ENCODE assay signal across 8 mouse cellular contexts in the genomic region with DNA sequence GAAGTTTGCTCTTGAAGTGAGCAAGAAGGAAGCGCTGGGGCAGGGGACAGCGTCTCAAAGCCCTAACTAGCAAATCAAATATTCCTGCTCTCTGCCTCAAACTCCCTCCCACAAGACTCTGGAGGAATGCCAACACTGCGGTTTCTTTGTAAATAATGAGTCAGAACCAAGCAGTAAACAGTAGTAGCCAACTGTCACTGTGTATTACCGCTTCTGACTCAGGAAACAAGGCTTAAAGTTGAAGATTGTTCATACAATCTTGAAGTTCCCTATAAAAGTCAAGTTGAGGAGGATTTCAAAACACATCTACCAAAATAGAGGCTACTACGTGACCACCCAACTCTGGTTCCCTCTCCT. TPM values are rescaled to one million over a fixed set of nuclear protein-coding genes. Genes with fewer than 3 reads are reported as not detected.
DNase-seq lines count a peak whose midpoint lies in the region; ATAC-seq and TF ChIP-seq lines count a peak whose summit lies in the region.
"Had no signal": no experiment of that assay in that cellular context is flagged by ENCODE, and none has a peak within 500 bp of the region (broad histone marks: within the 10 kb centered on the region; RNA-seq: fewer than 3 reads in every experiment).

No protein-coding gene starts in this region.

- 81% methylated on average over 5 of the region's 5 CpGs for WGBS in midbrain, embryonic 11.5 days
- 74% methylated on average over 5 of the region's 5 CpGs for WGBS in midbrain, embryonic 16.5 days
- 50% methylated on average over 5 of the region's 5 CpGs for WGBS in heart, embryonic 16.5 days

- H3K4me2 ChIP-seq in midbrain, embryonic 11.5 days = no peak overlapping the region
- no peak overlapping the region for H3K4me2 ChIP-seq in midbrain, embryonic 16.5 days (ENCODE audit: low read length)
- H3K4me2 ChIP-seq in heart, embryonic 16.5 days (ENCODE audit: low read depth, low read length) = no peak overlapping the region
- peak overlapping the region; percentile 78 for H3K4me2 ChIP-seq in myocyte (ENCODE audit: low read depth)
- H3K4me2 ChIP-seq: limb, embryonic 12.5 days had no signal

- no peak overlapping the region for H3K27ac ChIP-seq in midbrain, embryonic 11.5 days (ENCODE audit: low read depth, low read length)
- no peak overlapping the region for H3K27ac ChIP-seq in midbrain, embryonic 16.5 days (ENCODE audit: low read length)
- H3K27ac ChIP-seq in heart, embryonic 16.5 days (ENCODE audit: low read length) = peak overlapping the region; percentile 70; the same call in 1 of the 2 replicates
- H3K27ac ChIP-seq in layer of hippocampus, adult 2 months = peak overlapping the region; percentile 79
- H3K27ac ChIP-seq: limb, embryonic 12.5 days had no signal

- no peak overlapping the region for H3K9ac ChIP-seq in midbrain, embryonic 11.5 days (ENCODE audit: low read length)
- no peak overlapping the region for H3K9ac ChIP-seq in midbrain, embryonic 16.5 days (ENCODE audit: low read depth, low read length)
- H3K9ac ChIP-seq in heart, embryonic 16.5 days (ENCODE audit: low read length) = no peak overlapping the region
- H3K9ac ChIP-seq: limb, embryonic 12.5 days had no signal

- H3K79me2 ChIP-seq in myocyte (ENCODE audit: control insufficient read depth, insufficient read depth) = no peaks in the 10 kb centered on the region

- H3K27me3 ChIP-seq in midbrain, embryonic 11.5 days (ENCODE audit: control insufficient read depth, insufficient read depth, low read length) = no peaks in the 10 kb centered on the region
- H3K27me3 ChIP-seq in midbrain, embryonic 16.5 days (ENCODE audit: control insufficient read depth, insufficient read depth, low read depth, low read length) = no peaks in the 10 kb centered on the region
- H3K27me3 ChIP-seq in heart, embryonic 16.5 days (ENCODE audit: control insufficient read depth, insufficient read depth, low read length) = no peaks in the 10 kb centered on the region
- no peaks in the 10 kb centered on the region for H3K27me3 ChIP-seq in myocyte (ENCODE audit: control insufficient read depth, insufficient read depth, insufficient read length)
- H3K27me3 ChIP-seq: limb, embryonic 12.5 days had no signal

- no peak overlapping the region for H3K4me3 ChIP-seq in midbrain, embryonic 11.5 days (ENCODE audit: low read depth, low read length)
- H3K4me3 ChIP-seq in midbrain, embryonic 16.5 days (ENCODE audit: low read depth, low read length) = no peak overlapping the region
- H3K4me3 ChIP-seq in heart, embryonic 16.5 days (ENCODE audit: low read length) = no peak overlapping the region
- no peak overlapping the region for H3K4me3 ChIP-seq in layer of hippocampus, adult 2 months
- H3K4me3 ChIP-seq in myocyte = no peak overlapping the region
- H3K4me3 ChIP-seq: limb, embryonic 12.5 days had no signal

- no peak for DNase-seq in midbrain, embryonic 11.5 days (ENCODE audit: low spot score, missing footprints)
- DNase-seq in adipocyte (ENCODE audit: low spot score) = peak; percentile 96
- DNase-seq in layer of hippocampus, adult 2 months (ENCODE audit: low spot score in 2 of 2) = peak; percentile 49 to 74
- no peak for DNase-seq in cerebellum, adult 18-20 months

- H3ac ChIP-seq in myocyte (ENCODE audit: control insufficient read depth, insufficient read length) = no peak overlapping the region

- TF ChIP-seq POLR2A in myocyte (IDR thresholded peaks at IDR 0.05; ENCODE audit: insufficient read length, low read depth) = no peak

- H3K36me3 ChIP-seq in midbrain, embryonic 11.5 days (ENCODE audit: control insufficient read depth, insufficient read depth, low read length) = no peaks in the 10 kb centered on the region
- H3K36me3 ChIP-seq in midbrain, embryonic 16.5 days (ENCODE audit: control insufficient read depth, insufficient read depth, low read length) = no peaks in the 10 kb centered on the region
- no peaks in the 10 kb centered on the region for H3K36me3 ChIP-seq in heart, embryonic 16.5 days (ENCODE audit: control insufficient read depth, insufficient read depth)
- no peaks in the 10 kb centered on the region for H3K36me3 ChIP-seq in myocyte (ENCODE audit: control insufficient read depth, insufficient read depth)
- H3K36me3 ChIP-seq: limb, embryonic 12.5 days had no signal

- no peak for TF ChIP-seq CTCF in layer of hippocampus, adult 2 months (conservative IDR thresholded peaks at IDR 0.05)

- peaks cover 3% of the 10 kb centered on the region; the same call in 1 of the 2 replicates for H3K4me1 ChIP-seq in midbrain, embryonic 11.5 days (ENCODE audit: control insufficient read depth, insufficient read depth, low read length)
- H3K4me1 ChIP-seq in midbrain, embryonic 16.5 days (ENCODE audit: control insufficient read depth, insufficient read depth, low read length) = peaks cover 4% of the 10 kb centered on the region; the same call in 1 of the 2 replicates
- peaks cover 4% of the 10 kb centered on the region for H3K4me1 ChIP-seq in heart, embryonic 16.5 days (ENCODE audit: control insufficient read depth, insufficient read depth, low read length)

- no peaks in the 10 kb centered on the region for H3K9me3 ChIP-seq in midbrain, embryonic 11.5 days (ENCODE audit: control insufficient read depth, low read length)
- H3K9me3 ChIP-seq in midbrain, embryonic 16.5 days (replicated peaks; ENCODE audit: control insufficient read depth, low read length, poor library complexity, severe bottlenecking) = no peaks in the 10 kb centered on the region
- H3K9me3 ChIP-seq in heart, embryonic 16.5 days (replicated peaks; ENCODE audit: control insufficient read depth, low read length) = no peaks in the 10 kb centered on the region
- H3K9me3 ChIP-seq: limb, embryonic 12.5 days had no signal

- ATAC-seq in midbrain, embryonic 11.5 days (ENCODE audit: low FRiP score) = 0 out of 2 replicates have a peak, but pooled peaks have one; percentile 10
- no peak for ATAC-seq in midbrain, embryonic 16.5 days
- ATAC-seq in heart, embryonic 16.5 days (replicated peaks; ENCODE audit: extremely low read depth, insufficient read depth, low FRiP score) = 0 out of 2 replicates have a peak, but pooled peaks have one; percentile 7

TF ChIP-seq in myocyte, 11 proteins besides CTCF, POLR2A, EP300 and RAD21:
- TF ChIP-seq MYOG (IDR thresholded peaks at IDR 0.05; ENCODE audit: control insufficient read depth in 1 of 3, insufficient read depth in 1 of 3, insufficient read length in 2 of 3, low read depth in 2 of 3) = no peak
- TF ChIP-seq CEBPB (IDR thresholded peaks at IDR 0.05; ENCODE audit: insufficient read depth, poor library complexity, severe bottlenecking) = no peak
- no peak for TF ChIP-seq TCF3 (IDR thresholded peaks at IDR 0.05; ENCODE audit: insufficient read length, low read depth)
- TF ChIP-seq SRF (IDR thresholded peaks at IDR 0.05; ENCODE audit: control insufficient read depth, insufficient read length, low read depth) = no peak
- no peak for TF ChIP-seq TCF12 (IDR thresholded peaks at IDR 0.05; ENCODE audit: insufficient read depth, poor library complexity, severe bottlenecking)
- no peak for TF ChIP-seq USF1 (IDR thresholded peaks at IDR 0.05; ENCODE audit: low read depth)
- TF ChIP-seq POLR2AphosphoS2 (IDR thresholded peaks at IDR 0.05; ENCODE audit: insufficient read length, low read depth) = no peak
- no peak for TF ChIP-seq MAX (IDR thresholded peaks at IDR 0.05; ENCODE audit: low read depth)
- TF ChIP-seq REST (IDR thresholded peaks at IDR 0.05; ENCODE audit: insufficient read depth, insufficient read length) = no peak
- TF ChIP-seq E2F4 (IDR thresholded peaks at IDR 0.05; ENCODE audit: insufficient read depth) = no peak
- TF ChIP-seq MYOD1 (IDR thresholded peaks at IDR 0.05; ENCODE audit: control insufficient read depth in 1 of 3, insufficient read length in 2 of 3, low read depth in 2 of 3) = no peak

RNA-seq across cellular contexts. Expression of a gene that starts 5.7 kb away (rescaled TPM):
- polyA plus RNA-seq in midbrain, embryonic 11.5 days (2014; fragmentation: Nextera tagmentation; extraction: Ambion mirVana) = 566 and 602 TPM in 2 replicates
- polyA plus RNA-seq in midbrain, embryonic 16.5 days (2015; fragmentation: Nextera tagmentation; extraction: Ambion mirVana) = 568 and 608 TPM in 2 replicates
- polyA plus RNA-seq in heart, embryonic 16.5 days (2015; fragmentation: Nextera tagmentation; extraction: Ambion mirVana) = 640 and 684 TPM in 2 replicates
- 100 to 1,000 TPM; 892 to 923 TPM for total RNA-seq in layer of hippocampus, adult 2 months (2021)
- 389 TPM for polyA plus RNA-seq in myocyte (2012; fragmentation: generic; extraction: Trizol)

RNA-seq across cellular contexts. Expression of a gene that starts 35.8 kb away (rescaled TPM):
- polyA plus RNA-seq in midbrain, embryonic 11.5 days (2014; fragmentation: Nextera tagmentation; extraction: Ambion mirVana) = 0.41 and 0.56 TPM in 2 replicates
- polyA plus RNA-seq in midbrain, embryonic 16.5 days (2015; fragmentation: Nextera tagmentation; extraction: Ambion mirVana) = 0.98 and 1.1 TPM in 2 replicates
- 2.2 and 2.6 TPM in 2 replicates for polyA plus RNA-seq in heart, embryonic 16.5 days (2015; fragmentation: Nextera tagmentation; extraction: Ambion mirVana)
- total RNA-seq in layer of hippocampus, adult 2 months (2021) = 1 to 10 TPM; 1.4 to 2.1 TPM
- polyA plus RNA-seq in myocyte (2012; fragmentation: generic; extraction: Trizol) = 0.41 TPM

RNA-seq across cellular contexts. Expression of a gene that starts 42.6 kb away (rescaled TPM):
- polyA plus RNA-seq in midbrain, embryonic 11.5 days (2014; fragmentation: Nextera tagmentation; extraction: Ambion mirVana) = 295 and 299 TPM in 2 replicates
- polyA plus RNA-seq in midbrain, embryonic 16.5 days (2015; fragmentation: Nextera tagmentation; extraction: Ambion mirVana) = 291 and 304 TPM in 2 replicates
- 148 and 150 TPM in 2 replicates for polyA plus RNA-seq in heart, embryonic 16.5 days (2015; fragmentation: Nextera tagmentation; extraction: Ambion mirVana)
- total RNA-seq in layer of hippocampus, adult 2 months (2021) = 100 to 1,000 TPM; 143 to 148 TPM
- 127 TPM for polyA plus RNA-seq in myocyte (2012; fragmentation: generic; extraction: Trizol)

Comparison
In these comparisons a context has a peak if more than half of its experiments do, and no peak if none do; other contexts are left out.
1. DNase-seq: peak in adipocyte (single experiment) and layer of hippocampus, adult 2 months (2 of 2); none in midbrain, embryonic 11.5 days (single experiment) and cerebellum, adult 18-20 months (0 of 2).
2. H3K27ac ChIP-seq: peak in heart, embryonic 16.5 days (single experiment) and layer of hippocampus, adult 2 months (single experiment); none in midbrain, embryonic 11.5 days (single experiment) and midbrain, embryonic 16.5 days (single experiment).